Mouse (Mus musculus) G1E (cell line): ENCODE measurements at regions not wholly inside any gene's neighbourhood (a gene's known extent, or its start where the extent isn't known, plus 50 kb on each side); places are given as distances from the start of the nearest gene placed in this dataset.

Experiments
- CTCF ChIP-seq: IDR thresholded peaks from 2 replicates; pipeline ENCODE4 v1.5.1; 2012; ENCODE audit warnings: low read depth, low read length, inconsistent platforms, mixed read lengths
- POLR2AphosphoS5 ChIP-seq: IDR thresholded peaks from 2 replicates; pipeline ENCODE4 v1.6.1; 2012; ENCODE audit warnings: low read depth, low read length, inconsistent platforms; ENCODE audit not compliant: insufficient replicate concordance

GRCm38 (mm10) chr12:106529175-106529574, 519.1 kb downstream of the Vrk1 start:
- TF ChIP-seq CTCF (no peak), POLR2AphosphoS5 (no peak)
